Mouse (Mus musculus) thymus, adult 2 months (tissue): ENCODE measurements around the gene Dcdc2b.

Experiments used
- CTCF ChIP-seq: fragments of 200-500 bp; IDR thresholded peaks from 2 replicates; pipeline ENCODE4 v1.5.1; 2012; ENCODE audit warnings: mild to moderate bottlenecking, control low read depth, low read length, moderate library complexity, borderline replicate concordance; ENCODE audit not compliant: control insufficient read depth, poor library complexity, insufficient read depth; ENCODE audit errors: extremely low read depth
- POLR2A ChIP-seq: fragments of 200-500 bp; IDR thresholded peaks from 2 replicates; pipeline ENCODE4 v1.6.1; 2012; ENCODE audit warnings: mild to moderate bottlenecking, low read length, control low read depth, moderate library complexity; ENCODE audit not compliant: control insufficient read depth, poor library complexity, insufficient read depth; ENCODE audit errors: extremely low read depth

DNA sequence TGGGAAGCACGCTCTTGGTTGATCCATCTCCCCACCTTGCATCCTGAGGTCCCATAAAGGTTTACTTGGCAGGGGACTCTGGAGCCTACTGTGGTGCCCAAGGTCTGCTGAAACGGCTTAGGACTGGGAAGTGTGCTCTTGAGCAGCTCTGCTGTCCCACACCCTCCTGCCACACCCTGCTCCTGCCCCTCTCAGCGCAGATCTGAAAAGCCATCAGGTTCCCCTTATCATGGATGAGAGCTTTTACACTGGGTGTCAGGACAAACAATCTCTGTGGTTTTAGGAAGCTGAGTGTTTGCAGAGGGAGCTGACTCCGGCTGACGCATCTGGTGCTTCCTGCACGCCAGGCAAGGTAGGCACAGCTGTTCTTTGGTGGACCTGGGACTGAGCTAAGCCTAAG is 19.8 kb upstream of the Dcdc2b start:
- TF ChIP-seq CTCF (no peak), POLR2A (no peak)
